Mouse (Mus musculus) testis, adult 2 months (tissue): ENCODE results near the gene St8sia6.

Experiments used
- CTCF ChIP-seq: fragments of 200-500 bp; IDR thresholded peaks from 2 replicates; pipeline ENCODE4 v1.5.1; 2012; ENCODE audit warnings: low read depth, mild to moderate bottlenecking, inconsistent platforms, low read length, moderate library complexity; ENCODE audit not compliant: control insufficient read depth, insufficient read depth, insufficient replicate concordance
- POLR2A ChIP-seq: fragments of 200-500 bp; IDR thresholded peaks from 2 replicates; pipeline ENCODE4 v1.6.1; 2012; ENCODE audit warnings: low read depth, mild to moderate bottlenecking, inconsistent platforms, low read length, moderate library complexity; ENCODE audit not compliant: control insufficient read depth

GRCm38 (mm10) chr2:13784448-13784847 is 9.4 kb downstream of the St8sia6 start:
- TF ChIP-seq CTCF: no peak
- no peak for TF ChIP-seq POLR2A
